Mouse (Mus musculus): Measurements from ENCODE around the gene Dhx32.

DNA sequence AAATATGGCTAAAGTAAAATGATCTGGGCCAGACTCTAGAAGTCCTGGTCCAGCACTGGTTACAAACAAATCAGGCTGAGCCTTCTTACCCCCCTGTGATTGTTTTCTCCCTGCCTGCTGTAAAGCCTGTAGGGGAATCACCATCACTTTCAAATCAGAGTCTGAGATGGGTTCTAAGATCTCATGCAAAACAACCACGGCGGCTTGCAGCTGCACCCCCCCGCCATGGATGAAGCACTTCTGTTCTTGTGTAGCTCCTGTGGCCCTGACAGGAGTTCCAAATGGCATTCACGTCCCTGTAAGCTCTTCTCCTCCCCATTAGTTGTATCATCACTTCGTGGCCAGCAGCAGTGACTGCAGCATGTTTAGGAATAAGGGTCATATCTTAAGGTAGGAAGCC, 98.9 kb downstream of the Dhx32 start:
- TF ChIP-seq EP300 (IDR thresholded peaks at IDR 0.05; ENCODE audit: low read depth): no peak
- TF ChIP-seq CTCF (IDR thresholded peaks at IDR 0.05; ENCODE audit: low read depth): no peak

All from liver, embryonic 14.5 days (tissue).